Mouse (Mus musculus) heart, postnatal 4 days (tissue): Measurements from ENCODE around the gene Nrarp. TPM values are rescaled to one million over a fixed set of nuclear protein-coding genes. Genes with fewer than 3 reads are reported as not detected.

Experiments
- DNase-seq: peaks from one replicate; pipeline ENCODE4 v3.0.0; 2021
- total RNA-seq, 2 experiments: library from RNA; stranded (reverse); gene quantifications; 2 replicates each; pipeline ENCODE4 v1.2.3; 2021

Nrarp gene
- total RNA-seq, 2 experiments from 2014 or later, result 31.2 to 33.4 TPM

DNA sequence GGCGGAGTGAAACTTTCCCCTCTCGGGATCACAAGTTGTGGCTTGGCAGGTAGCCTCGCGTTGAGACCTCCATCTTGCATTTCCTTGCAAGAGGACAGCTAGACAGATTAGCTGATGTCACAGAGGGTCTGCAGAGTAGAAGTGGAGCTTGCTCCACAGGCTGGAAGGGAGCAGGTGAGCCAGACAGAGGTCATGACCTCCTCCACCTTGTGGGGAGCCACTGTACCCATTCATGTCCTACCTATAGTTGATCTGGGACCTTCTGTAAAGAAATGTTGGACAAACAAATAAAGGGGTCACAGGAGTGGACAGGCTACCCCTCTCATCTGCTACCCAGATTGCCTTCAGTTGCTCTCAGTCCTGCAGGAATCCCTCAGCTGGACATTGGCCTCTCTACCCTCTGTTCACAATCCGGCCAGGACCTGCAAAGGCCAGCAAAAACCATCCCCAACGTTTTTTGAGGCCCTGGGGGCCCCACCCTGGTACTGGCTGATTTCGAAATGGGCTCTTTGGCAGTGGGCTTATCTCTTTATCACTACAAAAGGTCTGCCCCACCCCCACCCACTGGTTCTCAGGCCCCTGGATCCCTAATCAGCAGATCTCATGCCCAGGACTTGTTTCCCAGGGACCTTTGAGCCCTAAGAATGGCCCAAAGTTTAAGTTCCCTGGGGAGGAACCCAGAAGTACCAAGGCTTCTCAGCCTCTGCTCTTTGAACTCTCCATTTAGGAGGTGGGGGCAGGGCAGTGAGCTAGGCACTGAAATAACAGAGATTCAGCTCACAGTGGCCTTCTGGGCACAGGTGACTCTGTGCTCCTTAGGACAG is 5.5 kb upstream of the Nrarp start:
- no peak for DNase-seq

GRCm38 (mm10) chr2:25175690-25176078 is 4.9 kb upstream of the Nrarp start:
- no peak for DNase-seq

- no peak for DNase-seq
These were observed 4.0 kb upstream of the Nrarp start for GRCm38 (mm10) chr2:25176573-25176972.

GRCm38 (mm10) chr2:25177076-25177475 is 3.5 kb upstream of the Nrarp start:
- no peak for DNase-seq

DNA sequence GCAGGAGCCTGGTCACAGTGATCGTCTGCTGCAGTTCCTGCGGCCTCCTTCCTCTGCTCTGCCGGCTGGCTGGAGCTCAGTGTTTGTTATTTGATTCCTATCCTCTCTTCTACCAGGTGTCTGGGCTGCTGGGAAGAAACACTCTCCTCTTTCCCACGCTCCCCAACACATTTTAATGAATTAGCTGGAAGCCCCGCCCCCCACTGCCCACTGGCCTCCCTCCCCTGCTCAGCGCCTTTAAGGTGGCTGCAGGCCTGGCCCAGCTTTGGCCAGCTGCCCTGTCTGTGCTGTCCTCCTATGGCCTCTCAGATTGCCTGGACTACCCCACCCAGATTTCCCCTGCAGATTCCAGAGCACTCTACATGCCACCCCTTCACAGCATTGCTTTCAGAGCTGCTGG is 2.9 kb upstream of the Nrarp start:
- DNase-seq, result peak; percentile 70

DNA sequence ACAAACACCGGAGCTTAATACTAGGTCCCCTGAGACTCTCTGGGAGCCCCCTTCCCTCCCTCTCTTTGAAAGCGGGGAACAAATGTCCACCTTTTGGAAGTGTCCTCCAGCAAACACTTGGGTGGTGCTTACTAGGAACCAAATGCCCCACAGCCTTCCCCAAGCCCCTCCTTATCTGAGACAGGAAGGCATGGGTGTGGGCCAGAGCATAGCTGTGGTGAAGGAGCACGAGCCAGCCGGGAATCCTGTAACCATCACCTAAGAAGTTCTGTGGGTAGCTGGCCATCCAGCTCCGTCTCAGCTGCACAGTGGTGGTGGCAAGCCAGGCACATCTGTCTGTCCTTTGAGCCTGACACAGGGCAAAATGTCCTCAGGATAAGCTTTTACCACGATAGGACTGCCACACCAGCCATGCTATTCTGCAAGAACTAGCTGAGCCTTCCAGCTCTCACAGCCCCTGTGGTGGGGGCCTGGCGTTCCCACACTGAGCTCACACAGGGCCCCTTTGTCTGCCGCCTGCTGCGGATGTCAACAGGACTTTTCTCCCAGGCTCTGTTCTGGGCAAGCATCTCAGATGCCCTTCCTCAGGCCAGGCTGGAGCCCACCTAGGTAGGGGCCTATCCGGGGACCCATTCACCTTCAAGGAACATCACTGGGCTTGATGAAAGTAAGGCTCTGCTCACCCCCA is 2.1 kb upstream of the Nrarp start:
- DNase-seq, result no peak

GRCm38 (mm10) chr2:25179566-25180217 is 866 bp upstream of the Nrarp start:
- no peak for DNase-seq

- peak; percentile 68 for DNase-seq
These were observed 674 bp downstream of the Nrarp start for GRCm38 (mm10) chr2:25180973-25181890.

DNA sequence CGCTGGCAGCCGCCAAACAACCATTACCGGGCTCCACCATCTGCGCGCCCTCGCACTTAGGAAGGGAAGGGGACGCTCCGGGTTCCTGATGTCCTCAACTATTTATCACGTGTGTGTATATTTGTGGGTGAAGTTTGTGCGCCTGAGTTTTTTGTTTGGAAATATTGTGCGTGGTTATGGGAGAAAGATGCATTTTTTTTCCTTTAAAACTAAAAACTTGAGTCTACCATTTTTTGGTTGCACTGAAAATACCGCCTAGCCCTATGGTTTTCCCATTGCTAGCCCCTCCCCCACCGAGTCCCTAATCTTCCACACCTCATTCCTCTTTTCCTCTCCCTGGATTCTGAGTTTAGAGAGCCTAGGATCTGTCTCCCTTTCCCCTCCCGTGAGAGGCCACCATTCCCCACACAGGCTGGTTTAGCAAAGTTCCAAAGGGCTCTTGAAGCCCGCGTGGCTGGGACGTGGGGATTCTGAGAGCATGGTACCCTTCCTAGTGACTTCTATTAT is 1.4 kb downstream of the Nrarp start:
- no peak for DNase-seq

DNA sequence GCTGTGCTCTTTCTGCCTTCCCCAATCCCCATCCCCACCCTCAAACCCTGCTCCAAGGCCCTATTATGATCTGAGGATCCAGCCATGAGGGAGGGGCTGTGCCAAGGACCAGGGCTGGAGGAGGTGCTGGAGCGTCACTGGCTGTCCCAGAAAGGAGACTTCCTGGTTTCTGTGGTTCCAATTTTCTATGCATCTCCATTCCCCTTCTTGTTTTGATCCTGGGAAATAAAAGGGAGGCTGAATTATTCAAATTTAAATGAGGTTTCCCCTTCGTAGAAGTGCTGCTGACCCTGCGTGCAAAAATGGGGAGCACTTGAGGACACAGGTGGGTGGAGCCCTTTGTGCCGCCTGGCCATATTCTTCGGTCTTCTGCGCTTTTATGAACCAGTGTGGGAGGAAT is 2.1 kb downstream of the Nrarp start:
- no peak for DNase-seq

DNA sequence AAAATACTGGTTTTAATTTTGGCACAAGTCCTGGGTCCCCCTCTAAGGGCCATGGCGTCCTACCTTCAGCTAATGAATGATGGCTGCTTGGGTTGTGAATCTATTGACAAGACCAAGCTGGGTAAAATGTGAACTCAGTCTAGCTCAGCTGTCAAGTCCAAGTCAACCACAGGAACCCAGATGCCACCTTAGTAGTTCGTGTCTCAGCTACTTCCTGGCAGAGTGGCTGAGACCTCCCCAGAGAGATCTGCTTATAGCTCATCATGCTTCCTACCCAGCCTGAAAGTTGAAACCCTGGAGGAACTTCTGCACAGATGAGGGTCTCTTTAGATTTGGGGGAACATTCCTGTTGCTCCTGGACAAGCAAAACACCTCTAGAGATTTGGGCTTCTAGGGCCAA is 2.8 kb downstream of the Nrarp start:
- DNase-seq, result no peak

DNA sequence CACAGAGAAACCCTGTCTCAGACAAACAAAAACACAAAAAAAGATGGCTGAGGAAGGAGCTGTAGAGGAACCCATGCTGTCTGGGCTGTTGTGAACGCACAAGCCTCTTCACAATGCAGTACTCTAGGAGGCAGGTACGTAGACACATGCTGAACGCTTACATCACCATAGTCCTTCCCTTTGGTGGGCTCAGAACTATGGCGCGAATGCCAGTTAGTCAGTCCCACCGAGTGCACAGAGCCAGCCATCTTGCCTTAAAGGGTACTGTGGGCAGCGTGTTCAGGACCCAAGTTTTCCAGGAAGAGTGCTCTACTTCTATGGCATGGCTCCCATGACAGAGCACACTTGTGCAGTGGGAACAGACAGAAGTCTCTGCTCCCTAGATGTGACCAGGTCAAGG is 3.9 kb downstream of the Nrarp start:
- DNase-seq, result no peak

DNA sequence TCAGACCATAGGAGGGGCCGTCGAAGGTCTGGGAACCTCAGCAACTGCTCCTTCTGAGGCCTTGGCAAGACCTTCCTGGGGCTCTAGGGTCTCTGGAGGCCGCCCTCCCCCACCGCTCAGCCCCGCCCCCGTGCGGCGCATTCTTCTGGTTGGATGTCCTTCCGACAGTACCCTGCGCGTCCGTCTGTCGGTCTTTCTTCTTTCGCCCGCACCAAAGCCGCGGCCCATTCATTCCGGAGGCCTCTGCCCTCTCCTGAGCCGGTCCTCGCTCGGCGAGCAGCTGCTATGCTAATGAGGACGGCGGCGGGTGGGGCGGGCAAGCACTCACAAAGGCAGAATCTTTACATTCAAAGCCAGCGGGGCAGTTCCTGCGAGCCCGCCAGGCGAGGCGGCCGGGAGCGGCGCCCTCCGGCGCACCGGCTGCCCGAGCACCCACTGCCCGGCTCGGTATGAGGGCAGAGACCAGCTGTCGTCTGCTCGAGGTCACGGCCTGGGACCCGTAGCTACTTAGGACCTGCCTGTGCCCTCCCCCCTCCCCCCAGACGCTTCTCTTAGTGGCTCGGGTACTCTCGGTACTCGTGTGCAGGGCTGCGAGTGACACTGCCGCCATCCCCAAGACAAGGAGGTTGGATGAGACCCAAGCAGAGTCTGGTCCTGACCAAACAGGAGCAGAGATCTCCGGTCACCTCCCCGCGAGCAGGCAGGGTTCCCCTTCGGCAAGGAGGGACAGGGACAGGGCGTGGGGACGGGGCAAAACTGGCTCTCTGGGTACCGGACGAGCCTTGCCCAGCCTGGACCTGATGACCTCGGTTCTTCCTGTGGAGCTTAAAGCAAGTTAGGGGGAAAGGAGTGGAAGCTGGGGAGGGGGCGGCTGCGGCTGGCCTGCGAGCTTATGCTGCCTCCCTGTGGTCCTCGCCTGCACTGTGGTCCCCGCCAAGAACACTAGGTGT is 5.3 kb downstream of the Nrarp start:
- peak; percentile 68 for DNase-seq

DNA sequence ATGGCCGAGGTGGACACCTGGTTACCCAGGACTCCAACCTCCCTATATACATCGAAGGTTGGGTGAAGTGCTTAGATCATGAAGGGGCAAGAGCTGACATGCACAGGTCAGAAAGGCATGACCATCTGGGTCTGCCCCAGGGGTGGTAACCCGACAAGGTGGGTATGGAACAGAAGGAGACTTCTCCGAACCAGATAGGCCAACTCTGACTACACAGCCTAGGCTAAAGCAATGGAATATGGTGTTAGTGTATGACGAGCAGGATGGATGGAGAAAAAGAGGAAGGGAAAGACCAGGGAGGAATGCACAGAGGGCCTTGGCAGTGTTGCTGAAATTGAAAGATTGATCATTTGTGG is 6.0 kb downstream of the Nrarp start:
- DNase-seq, result no peak

DNA sequence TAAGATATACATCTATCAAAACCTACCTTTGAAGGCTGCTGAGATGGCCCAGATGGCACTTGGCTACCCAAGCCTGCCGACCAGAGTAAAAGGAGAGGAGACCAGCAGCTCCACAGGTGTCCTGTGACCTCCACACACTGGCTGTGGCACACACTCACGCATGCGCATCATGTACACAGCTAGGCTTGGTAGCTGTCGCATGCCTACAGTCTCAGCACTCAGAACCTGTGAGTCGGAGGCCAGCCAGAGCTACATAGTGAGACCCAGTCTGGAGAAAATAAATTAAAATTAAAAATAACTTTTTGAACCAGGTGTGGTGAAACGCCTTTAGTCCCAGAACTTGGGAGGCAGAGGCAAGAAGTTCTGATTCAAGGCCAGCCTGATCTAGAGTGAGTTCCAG is 7.3 kb downstream of the Nrarp start:
- no peak for DNase-seq

GRCm38 (mm10) chr2:25193330-25193770 is 12.8 kb downstream of the Nrarp start:
- DNase-seq, result peak; percentile 88

DNA sequence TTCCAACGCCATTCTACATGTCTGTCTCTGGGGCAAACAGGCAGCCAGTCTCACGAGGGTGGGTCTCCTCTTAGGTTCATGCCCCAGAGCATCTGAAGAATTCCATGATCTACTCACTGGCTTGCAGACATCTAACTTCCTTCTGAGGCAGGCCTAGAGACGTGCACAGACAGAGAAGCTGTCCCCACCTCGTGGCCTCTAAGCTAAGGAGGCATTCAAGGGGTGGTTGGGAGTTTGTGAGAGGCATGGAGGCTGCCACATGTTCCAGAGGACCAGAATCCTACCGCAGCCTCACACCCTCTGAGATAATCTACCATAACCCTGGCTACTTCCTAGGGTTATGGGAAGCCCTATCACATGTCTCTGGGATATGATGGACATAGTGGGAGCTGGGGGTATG is 13.4 kb downstream of the Nrarp start:
- DNase-seq, result no peak

- DNase-seq, result no peak
These were observed 14.1 kb downstream of the Nrarp start for GRCm38 (mm10) chr2:25194486-25195171.

- DNase-seq, result peak; percentile 60
These were observed 14.9 kb downstream of the Nrarp start for GRCm38 (mm10) chr2:25195211-25196156.
